29 mouse cellular contexts compared by ENCODE assay signal in the genomic region with DNA sequence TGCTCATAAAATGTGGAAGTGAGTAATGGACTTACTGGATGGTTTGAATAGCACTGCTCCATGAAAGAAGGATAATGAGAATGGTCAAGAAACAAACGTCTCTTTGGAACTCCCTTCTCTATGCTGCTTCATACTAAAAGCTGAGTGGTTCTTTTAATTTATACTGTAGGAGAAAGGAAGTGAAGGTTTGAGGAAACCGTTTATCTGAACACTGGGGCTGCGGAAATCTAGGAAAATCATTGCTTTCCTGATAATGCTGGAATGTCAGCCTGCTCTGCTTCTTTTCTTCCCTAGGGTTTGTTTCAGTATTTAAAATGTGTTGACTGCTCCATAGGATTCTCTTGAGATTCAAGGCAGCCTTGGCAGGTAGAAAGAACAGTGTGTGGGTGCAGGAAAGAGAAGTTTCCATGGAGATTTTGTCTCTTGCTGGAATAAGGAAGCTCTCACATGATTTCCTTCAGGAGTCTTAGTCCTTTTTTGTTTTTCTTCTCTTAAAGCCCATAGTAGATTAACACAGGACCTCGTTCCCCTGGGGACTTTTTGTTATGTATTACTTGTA. TPM values are rescaled to one million over a fixed set of nuclear protein-coding genes. Genes with fewer than 3 reads are reported as not detected.
DNase-seq lines count a peak whose midpoint lies in the region; ATAC-seq lines count a peak whose summit lies in the region.
"Had no signal": no experiment of that assay in that cellular context is flagged by ENCODE, and none has a peak within 500 bp of the region (broad histone marks: within the 10 kb centered on the region; RNA-seq: fewer than 3 reads in every experiment).

No protein-coding gene starts in this region.

- 21% methylated on average over 4 of the region's 4 CpGs for WGBS in hindbrain, embryonic 13.5 days

- no peaks in the 10 kb centered on the region for H3K27me3 ChIP-seq in hindbrain, embryonic 13.5 days
- H3K27me3 ChIP-seq: hindbrain, embryonic 15.5 days; intestine, embryonic 15.5 days; limb, embryonic 15.5 days; liver, embryonic 15.5 days; neural tube, embryonic 12.5 days had no signal

- no peak overlapping the region for H3K4me3 ChIP-seq in hindbrain, embryonic 13.5 days
- H3K4me3 ChIP-seq: forebrain, embryonic 10.5 days; heart, adult 2 months; hindbrain, embryonic 15.5 days; intestine, embryonic 15.5 days; limb, embryonic 15.5 days; liver, embryonic 15.5 days; neural tube, embryonic 12.5 days had no signal

- no peaks in the 10 kb centered on the region for H3K4me1 ChIP-seq in hindbrain, embryonic 13.5 days (replicated peaks)
- H3K4me1 ChIP-seq: hindbrain, embryonic 15.5 days; intestine, embryonic 15.5 days; limb, embryonic 15.5 days; liver, embryonic 15.5 days; neural tube, embryonic 12.5 days had no signal

- H3K9me3 ChIP-seq in hindbrain, embryonic 13.5 days: no peaks in the 10 kb centered on the region
- H3K9me3 ChIP-seq: forebrain, embryonic 10.5 days; hindbrain, embryonic 15.5 days; intestine, embryonic 15.5 days; limb, embryonic 15.5 days; liver, embryonic 15.5 days; neural tube, embryonic 12.5 days had no signal

- H3K4me2 ChIP-seq in hindbrain, embryonic 13.5 days: no peak overlapping the region
- H3K4me2 ChIP-seq: hindbrain, embryonic 15.5 days; intestine, embryonic 15.5 days; limb, embryonic 15.5 days; liver, embryonic 15.5 days; midbrain, embryonic 11.5 days; neural tube, embryonic 12.5 days had no signal

- no peaks in the 10 kb centered on the region for H3K36me3 ChIP-seq in hindbrain, embryonic 13.5 days
- H3K36me3 ChIP-seq: forebrain, embryonic 10.5 days; hindbrain, embryonic 15.5 days; intestine, embryonic 15.5 days; limb, embryonic 15.5 days; liver, embryonic 15.5 days; neural tube, embryonic 12.5 days had no signal

- peak; percentile 96 for ATAC-seq in frontal cortex, adult (ENCODE audit: low TSS enrichment)
- no peak for ATAC-seq in hindbrain, embryonic 13.5 days (ENCODE audit: low FRiP score)
- ATAC-seq: activated CD4-positive, CD25-positive, alpha-beta regulatory T cell, adult 4 months; intestine, embryonic 15.5 days had no signal

- DNase-seq in layer of hippocampus, adult 9-11 months: peak; percentile 6
- DNase-seq in layer of hippocampus, postnatal 36 days: no peak
- peak; percentile 71 for DNase-seq in R1 (ENCODE audit: low read depth, low spot score)
- DNase-seq in left cerebral cortex, postnatal 25 days (ENCODE audit: low spot score in 2 of 2): peak; percentile 28 to 81
- no peak for DNase-seq in thymus, postnatal 25 days
- DNase-seq: adrenal gland, postnatal 14 days; cerebellum, adult 11-12 months; cerebellum, postnatal 25 days; gastrocnemius, postnatal 14 days; heart, adult 2 months; kidney, postnatal 36 days; thymus, postnatal 14 days had no signal

- no peak overlapping the region for H3K9ac ChIP-seq in hindbrain, embryonic 13.5 days
- H3K9ac ChIP-seq: hindbrain, embryonic 15.5 days; intestine, embryonic 15.5 days; limb, embryonic 15.5 days; liver, embryonic 15.5 days; neural tube, embryonic 12.5 days had no signal

- H3K27ac ChIP-seq in hindbrain, embryonic 13.5 days: no peak overlapping the region
- H3K27ac ChIP-seq: forebrain, embryonic 10.5 days; heart, adult 2 months; hindbrain, embryonic 15.5 days; intestine, embryonic 15.5 days; limb, embryonic 15.5 days; liver, embryonic 15.5 days; macrophage; neural tube, embryonic 12.5 days had no signal

- intact Hi-C loops in left cerebral cortex, postnatal 25 days (cut with DNase I): no loop called here

RNA-seq across cellular contexts. Expression of a gene that starts 0.9 kb away (rescaled TPM):
- not detected for total RNA-seq in layer of hippocampus, postnatal 36 days (2021)
- total RNA-seq in left cerebral cortex, postnatal 25 days (2021): not detected
- polyA plus RNA-seq in hindbrain, embryonic 13.5 days (2015; fragmentation: Nextera tagmentation; extraction: Ambion mirVana): 0.27 TPM in 1 of 2 replicates, not detected in the other
- total RNA-seq: adrenal gland, postnatal 14 days; heart, adult 2 months; heart, postnatal 25 days; layer of hippocampus, postnatal 14 days had no signal
- polyA plus RNA-seq: activated CD4-positive, CD25-positive, alpha-beta regulatory T cell, adult 4 months; C2C12; heart, adult 2 months; intestine, embryonic 15.5 days; kidney, embryonic 14.5 days; lung, embryonic 16.5 days; macrophage; stomach, embryonic 16.5 days had no signal

Comparison
In these comparisons a context has a peak if more than half of its experiments do, and no peak if none do; other contexts are left out.
1. DNase-seq: peak in layer of hippocampus, adult 9-11 months (single experiment), R1 (single experiment) and left cerebral cortex, postnatal 25 days (2 of 2); none in layer of hippocampus, postnatal 36 days (0 of 2) and thymus, postnatal 25 days (single experiment).